Mouse (Mus musculus) heart, adult 2 months (tissue): ENCODE measurements at regions not wholly inside any gene's neighbourhood (a gene's known extent, or its start where the extent isn't known, plus 50 kb on each side); places are given as distances from the start of the nearest gene placed in this dataset.

Source experiments
- DNase-seq, 2 experiments: peaks; one replicate each; pipeline ENCODE4 v3.0.0; 2021
- H3K27ac ChIP-seq: fragments of 200-600 bp; 2 replicates; pipeline ENCODE4 v1.8.1; 2022
- H3K27me3 ChIP-seq: fragments of 200-500 bp; 2 replicates; pipeline ENCODE4 v1.6.1; 2012; ENCODE audit warnings: mild to moderate bottlenecking, low read length, inconsistent platforms, mixed read lengths; ENCODE audit not compliant: control insufficient read depth, insufficient read depth
- H3K36me3 ChIP-seq: fragments of 200-500 bp; 2 replicates; pipeline ENCODE4 v1.6.1; 2012; ENCODE audit warnings: low read length, inconsistent platforms; ENCODE audit not compliant: control insufficient read depth, insufficient read depth
- H3K4me1 ChIP-seq: fragments of 200-500 bp; 2 replicates; pipeline ENCODE4 v1.6.1; 2011; ENCODE audit warnings: low read length; ENCODE audit not compliant: control insufficient read depth, insufficient read depth
- H3K4me3 ChIP-seq: fragments of 200-600 bp; 2 replicates; pipeline ENCODE4 v1.8.1; 2022
- H3K79me2 ChIP-seq: fragments of 200-500 bp; replicated peaks from 2 replicates; pipeline ENCODE4 v1.6.1; 2012; ENCODE audit warnings: mild to moderate bottlenecking, inconsistent platforms, low read length, moderate library complexity, mixed read lengths; ENCODE audit not compliant: control insufficient read depth, insufficient read depth
- H3K9ac ChIP-seq: fragments of 200-500 bp; 2 replicates; pipeline ENCODE4 v1.6.1; 2012; ENCODE audit warnings: low read depth, mild to moderate bottlenecking, control low read depth, inconsistent platforms, low read length, mixed read lengths
- CTCF ChIP-seq: fragments of 200-600 bp; IDR thresholded peaks from 2 replicates; pipeline ENCODE4 v1.8.1; 2022; ENCODE audit warnings: antibody characterized with exemption, mild to moderate bottlenecking, moderate library complexity
- EP300 ChIP-seq: fragments of 200-500 bp; IDR thresholded peaks from 2 replicates; pipeline ENCODE4 v1.6.1; 2011; ENCODE audit warnings: low read depth, low read length, control low read depth; ENCODE audit not compliant: insufficient read depth
- POLR2A ChIP-seq: fragments of 200-500 bp; IDR thresholded peaks from 2 replicates; pipeline ENCODE4 v1.6.1; 2011; ENCODE audit warnings: mild to moderate bottlenecking, low read depth, low read length, control low read depth; ENCODE audit not compliant: insufficient read depth
- WGBS: fragments of 180-500 bp; shearing (Covaris S2); methylation state at CpG from one replicate; pipeline ENCODE4 v1.1.7; 2018; 5-methylcytosine and 5-hydroxymethylcytosine counted together
- intact Hi-C: fragments of 180-260 bp; cut with DNase I; formaldehyde crosslinking; loops from one replicate; pipeline ENCODE4 v1.15.1; 2025

DNA sequence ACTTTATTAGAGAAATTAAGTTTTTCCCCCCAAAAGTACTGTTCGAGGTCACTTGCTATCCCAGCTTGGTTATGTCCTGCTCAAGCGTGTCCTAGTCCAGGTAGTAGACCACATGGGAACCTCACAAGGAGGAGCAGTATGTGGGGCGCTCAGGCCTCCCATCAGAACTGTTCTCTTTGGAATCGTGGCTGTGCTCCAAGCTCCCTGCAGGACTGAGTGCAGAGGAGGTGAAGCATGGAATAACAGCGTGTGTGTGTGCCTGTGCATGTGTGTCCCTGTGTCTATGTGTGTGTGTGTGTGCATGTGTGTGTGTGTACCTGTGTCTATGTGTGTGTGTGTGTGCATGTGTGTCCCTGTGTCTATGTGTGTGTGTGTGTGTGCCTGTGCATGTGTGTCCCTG, 137.6 kb upstream of the Dnajc24 start:
- Histone ChIP-seq H3K27me3 (no peaks in the 10 kb centered on the region), H3K4me1 (no peaks in the 10 kb centered on the region), H3K36me3 (no peaks in the 10 kb centered on the region), H3K9ac (no peak overlapping the region), H3K27ac (no peak overlapping the region), H3K4me3 (no peak overlapping the region), H3K79me2 (no peaks in the 10 kb centered on the region)
- 87% methylated on average over 5 of the region's 5 CpGs for WGBS
- intact Hi-C loops: no loop called here
- DNase-seq: no peak
- TF ChIP-seq EP300: no peak
- no peak for TF ChIP-seq POLR2A
- TF ChIP-seq CTCF: no peak

DNA sequence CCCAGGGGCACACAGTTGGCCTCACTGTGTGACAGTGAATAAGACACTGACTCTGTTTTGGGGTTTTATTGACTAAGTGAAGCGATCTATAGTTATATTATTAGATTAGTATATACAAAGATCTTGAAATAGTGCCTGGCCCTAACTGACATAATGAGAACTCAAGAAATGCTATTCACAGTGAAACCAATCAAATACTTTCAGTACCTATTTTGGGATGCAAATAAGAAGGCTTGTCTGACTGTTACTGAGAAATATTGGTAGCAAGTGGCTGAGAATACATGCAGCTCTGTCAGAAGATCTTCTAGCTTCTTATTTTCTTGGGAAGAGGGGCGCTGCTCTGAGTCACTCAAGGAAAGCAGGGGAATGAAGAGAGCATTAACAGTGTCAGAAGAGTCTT, 97.7 kb upstream of the Dnajc24 start:
- Histone ChIP-seq H3K27ac (no peak overlapping the region), H3K9ac (no peak overlapping the region), H3K4me1 (no peaks in the 10 kb centered on the region), H3K79me2 (no peaks in the 10 kb centered on the region), H3K27me3 (no peaks in the 10 kb centered on the region), H3K36me3 (no peaks in the 10 kb centered on the region), H3K4me3 (no peak overlapping the region)
- DNase-seq: no peak
- TF ChIP-seq POLR2A (no peak), CTCF (no peak), EP300 (no peak)
- WGBS: 73% methylated on average over 2 of the region's 2 CpGs
- intact Hi-C loops: no loop called here

DNA sequence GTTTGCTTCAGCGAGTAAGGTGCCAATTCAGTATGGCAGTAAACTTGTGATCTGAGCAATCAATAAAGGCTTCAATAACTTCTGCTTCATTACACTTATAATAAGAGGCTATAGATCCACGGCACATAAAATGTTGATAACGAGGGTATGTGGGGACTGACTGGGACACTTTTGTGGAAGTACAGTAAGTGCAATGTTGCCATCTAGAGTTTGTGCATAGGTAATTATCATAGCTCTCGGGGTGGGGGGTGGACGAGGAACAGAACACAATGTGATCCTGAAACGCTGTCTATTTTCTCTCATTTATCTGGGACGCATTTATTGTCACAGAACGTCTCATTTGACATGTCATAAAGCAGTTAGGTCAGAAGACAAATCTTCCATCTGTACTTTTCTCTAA, 82.8 kb upstream of the Dnajc24 start:
- 50% methylated on average over 8 of the region's 8 CpGs for WGBS

GRCm38 (mm10) chr2:106083801-106084800, 80.8 kb upstream of the Dnajc24 start:
- Histone ChIP-seq H3K36me3 (no peaks in the 10 kb centered on the region), H3K4me3 (no peak overlapping the region), H3K9ac (no peak overlapping the region), H3K27ac (no peak overlapping the region), H3K27me3 (no peaks in the 10 kb centered on the region), H3K79me2 (no peaks in the 10 kb centered on the region), H3K4me1 (no peaks in the 10 kb centered on the region)
- no peak for DNase-seq
- WGBS: 46% methylated on average over 11 of the region's 11 CpGs
- TF ChIP-seq POLR2A (no peak), EP300 (no peak), CTCF (no peak)
- intact Hi-C loops: loop anchor here (2.0 to 5.0 kb wide), 3 partner anchors 562 to 749 kb away; no protein-coding TSS in a partner anchor

More for the DNA sequence above, 82.8 kb upstream of the Dnajc24 start:
- intact Hi-C loops: no loop called here
- TF ChIP-seq CTCF (peak; percentile 14; the same call in 1 of the 2 replicates), POLR2A (no peak)
- no peak overlapping the region for H3K27ac ChIP-seq
- H3K36me3 ChIP-seq: no peaks in the 10 kb centered on the region
- H3K27me3 ChIP-seq: no peaks in the 10 kb centered on the region
- H3K4me3 ChIP-seq: no peak overlapping the region
- no peak overlapping the region for H3K9ac ChIP-seq
- H3K4me1 ChIP-seq: no peaks in the 10 kb centered on the region
- no peaks in the 10 kb centered on the region for H3K79me2 ChIP-seq
- DNase-seq: no peak

- Histone ChIP-seq H3K36me3 (no peaks in the 10 kb centered on the region), H3K27ac (no peak overlapping the region), H3K4me3 (no peak overlapping the region), H3K79me2 (no peaks in the 10 kb centered on the region), H3K9ac (no peak overlapping the region), H3K27me3 (no peaks in the 10 kb centered on the region), H3K4me1 (no peaks in the 10 kb centered on the region)
- 73% methylated on average over 8 of the region's 8 CpGs for WGBS
- no peak for DNase-seq
- no peak for TF ChIP-seq POLR2A
- no peak for TF ChIP-seq EP300
- no peak for TF ChIP-seq CTCF
- intact Hi-C loops: loop anchor here (2.0 to 5.0 kb wide), 3 partner anchors 561 to 748 kb away; no protein-coding TSS in a partner anchor
These were observed 79.7 kb upstream of the Dnajc24 start for GRCm38 (mm10) chr2:106083001-106083400.

DNA sequence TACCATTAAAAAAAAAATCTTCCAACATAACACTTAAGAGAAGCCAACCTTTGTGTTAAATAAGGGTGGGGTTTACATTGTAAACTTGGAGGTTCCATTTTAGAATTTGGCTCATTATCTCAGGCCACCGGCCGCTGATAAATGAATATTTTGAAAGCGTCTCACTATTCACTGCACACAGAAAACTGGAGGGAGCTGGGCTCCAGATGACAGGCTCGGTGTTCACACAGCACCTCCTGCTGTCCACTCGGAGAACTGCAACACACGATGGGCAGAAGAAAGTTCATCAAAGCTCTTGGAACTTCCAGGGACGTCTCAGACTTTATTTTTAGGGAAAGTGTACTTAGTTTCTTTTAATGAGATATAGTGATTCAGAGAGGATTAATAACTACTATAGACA, 78.6 kb upstream of the Dnajc24 start:
- H3K79me2 ChIP-seq: no peaks in the 10 kb centered on the region
- WGBS: under 1% methylated on average over 7 of the region's 7 CpGs
- 0 out of 2 replicates have a peak, but pooled peaks have one; percentile 29 for TF ChIP-seq EP300
- TF ChIP-seq POLR2A: no peak
- TF ChIP-seq CTCF: peak; percentile 96
- no peak overlapping the region for H3K4me3 ChIP-seq
- peak; percentile 7 to 70 for DNase-seq
- H3K27ac ChIP-seq: no peak overlapping the region
- H3K4me1 ChIP-seq: no peaks in the 10 kb centered on the region
- no peak overlapping the region for H3K9ac ChIP-seq
- no peaks in the 10 kb centered on the region for H3K27me3 ChIP-seq
- intact Hi-C loops: loop anchor here (1.0 to 5.0 kb wide), 4 partner anchors 466 to 747 kb away; no protein-coding TSS in a partner anchor
- H3K36me3 ChIP-seq: no peaks in the 10 kb centered on the region
